Mouse (Mus musculus) cortical plate, adult 2 months (tissue): ENCODE data around the gene Blnk.

Experiments used
- CTCF ChIP-seq: fragments of 200-500 bp; IDR thresholded peaks from 2 replicates; pipeline ENCODE4 v1.5.1; 2011; ENCODE audit warnings: mild to moderate bottlenecking, control low read depth, low read length; ENCODE audit not compliant: insufficient read depth; ENCODE audit errors: extremely low read depth
- POLR2A ChIP-seq: fragments of 200-500 bp; IDR thresholded peaks from 2 replicates; pipeline ENCODE4 v1.6.1; 2011; ENCODE audit warnings: mild to moderate bottlenecking, low read length, control low read depth; ENCODE audit not compliant: insufficient read depth; ENCODE audit errors: extremely low read depth

GRCm38 (mm10) chr19:40993356-40993755 lies 979 bp downstream of the Blnk start:
- no peak for TF ChIP-seq POLR2A
- no peak for TF ChIP-seq CTCF
